Mouse (Mus musculus): ENCODE measurements around the gene Aldh3b3.

Gene Aldh3b3

DNA sequence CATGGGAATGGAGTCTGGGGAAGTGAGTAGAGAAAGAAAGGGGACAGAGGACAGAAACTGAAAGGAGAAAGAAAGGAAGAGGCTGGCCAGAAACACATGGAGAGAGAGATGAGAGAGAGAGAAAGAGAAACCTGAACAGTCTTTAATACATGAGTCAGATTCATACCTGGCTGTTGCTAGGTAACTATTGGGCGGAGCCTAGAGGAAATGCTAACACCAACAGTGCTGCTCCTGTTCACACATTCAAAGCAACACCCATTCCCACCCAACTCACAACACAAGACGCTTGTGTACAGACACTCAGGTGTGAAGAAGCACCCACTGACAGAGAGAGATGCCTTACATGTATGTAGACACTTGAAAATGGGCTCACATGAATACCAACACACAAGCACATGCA is 17.4 kb downstream of the Aldh3b3 start:
- DNase-seq: no peak

GRCm38 (mm10) chr19:3980309-3980708 is 21.9 kb downstream of the Aldh3b3 start:
- DNase-seq: peak; percentile 94

GRCm38 (mm10) chr19:3980917-3981316 is 22.5 kb downstream of the Aldh3b3 start:
- no peak for DNase-seq

- DNase-seq: no peak
Observed at GRCm38 (mm10) chr19:3983527-3984200, 25.2 kb downstream of the Aldh3b3 start.

GRCm38 (mm10) chr19:3985261-3985681 is 26.8 kb downstream of the Aldh3b3 start:
- DNase-seq: peak; percentile 96

GRCm38 (mm10) chr19:3986334-3986733 is 27.9 kb downstream of the Aldh3b3 start, which contains the start of gene Acy3:
Acy3 (plus strand) TSS chr19:3986570.
- peak; percentile 98 for DNase-seq

DNA sequence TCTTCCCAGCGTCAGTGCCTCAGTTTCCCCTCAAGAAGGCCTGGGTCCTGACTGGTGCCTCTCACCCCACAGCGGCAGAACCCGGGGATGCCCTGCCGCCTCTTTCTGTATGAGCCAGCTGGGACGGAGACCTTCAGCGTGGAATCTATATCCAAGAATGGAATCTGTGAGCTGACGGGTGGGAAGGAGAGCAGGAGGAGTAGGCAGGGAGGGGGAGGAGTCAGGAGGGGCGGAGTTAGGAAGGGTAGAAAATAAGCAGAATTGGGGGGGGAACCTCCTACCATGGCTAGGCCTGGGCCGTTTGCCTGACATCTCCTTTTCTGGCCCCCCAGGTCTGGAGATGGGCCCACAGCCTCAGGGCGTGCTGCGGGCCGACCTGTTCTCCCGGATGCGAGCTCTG is 29.6 kb downstream of the Aldh3b3 start:
- peak; percentile 58 for DNase-seq

DNA sequence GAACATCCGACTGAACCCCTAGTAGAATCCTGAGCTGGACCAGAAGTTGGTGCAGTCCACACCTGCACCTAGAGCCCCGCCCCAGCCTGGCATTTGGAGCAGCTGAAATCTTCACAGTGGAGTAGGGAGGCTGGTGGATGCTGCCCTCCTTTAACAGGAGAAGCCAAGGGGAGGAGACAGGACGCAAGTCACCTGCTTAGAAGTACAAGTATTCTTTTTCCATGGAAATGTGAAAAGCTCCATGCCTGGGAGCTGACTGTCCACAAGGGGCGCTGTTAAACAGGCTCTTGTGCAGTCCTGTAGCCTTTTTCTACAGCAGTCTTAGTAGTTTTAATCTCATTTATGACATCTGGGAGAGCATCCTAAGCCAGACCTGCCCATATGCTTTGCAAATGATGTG is 30.3 kb downstream of the Aldh3b3 start:
- peak; percentile 65 for DNase-seq

DNA sequence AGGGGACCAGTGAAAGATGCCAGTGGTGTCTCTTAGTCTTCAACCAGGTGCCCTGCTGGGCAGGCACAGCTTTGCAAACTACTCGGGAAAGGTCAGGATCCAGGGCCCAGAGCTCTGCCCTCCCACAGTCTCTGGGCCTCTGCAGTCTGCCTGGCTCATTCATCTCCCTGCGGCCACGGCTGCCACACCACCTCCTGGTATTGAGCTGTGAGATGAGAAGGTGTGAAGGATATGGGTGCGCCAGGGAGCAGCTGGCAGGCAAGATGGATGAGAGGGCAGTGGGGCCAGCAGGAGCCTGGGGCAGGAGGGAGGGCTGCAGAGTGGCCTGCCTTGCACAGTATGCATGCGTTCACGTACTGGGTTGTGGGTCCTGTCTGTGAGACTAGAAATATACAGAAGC is 32.4 kb downstream of the Aldh3b3 start:
- DNase-seq: no peak

- DNase-seq: peak; percentile 64
Observed at GRCm38 (mm10) chr19:3991562-3991961, 33.1 kb downstream of the Aldh3b3 start.

- DNase-seq: peak; percentile 65
Observed at GRCm38 (mm10) chr19:3991966-3992365, 33.5 kb downstream of the Aldh3b3 start.

GRCm38 (mm10) chr19:3992416-3992815 is 34.0 kb downstream of the Aldh3b3 start, which contains the start of gene Tbx10:
Tbx10 (plus strand) TSS chr19:3992752.
- peak; percentile 62 for DNase-seq

DNA sequence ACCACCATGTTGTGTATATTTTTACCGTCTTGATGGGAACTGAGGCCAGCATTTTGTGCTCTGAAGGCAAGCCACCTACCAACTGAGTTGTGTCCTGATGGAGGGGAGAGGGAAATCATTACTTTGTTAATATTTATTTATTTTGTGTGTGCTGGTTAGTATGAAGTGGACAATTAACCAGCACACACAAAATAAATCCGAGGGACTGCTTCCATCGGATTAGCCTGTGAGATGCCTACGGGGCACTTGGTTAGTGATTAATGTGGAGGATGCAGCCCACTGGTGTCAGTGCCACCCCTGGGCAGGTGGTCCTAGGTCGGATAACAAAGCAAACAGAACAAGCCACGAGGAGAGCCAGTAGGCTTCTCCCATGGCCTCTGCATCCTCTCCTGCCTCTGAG is 36.5 kb downstream of the Aldh3b3 start:
- peak; percentile 65 for DNase-seq

GRCm38 (mm10) chr19:3995505-3995904 is 37.1 kb downstream of the Aldh3b3 start:
- DNase-seq: no peak

GRCm38 (mm10) chr19:3996106-3996505 is 37.7 kb downstream of the Aldh3b3 start:
- no peak for DNase-seq

DNA sequence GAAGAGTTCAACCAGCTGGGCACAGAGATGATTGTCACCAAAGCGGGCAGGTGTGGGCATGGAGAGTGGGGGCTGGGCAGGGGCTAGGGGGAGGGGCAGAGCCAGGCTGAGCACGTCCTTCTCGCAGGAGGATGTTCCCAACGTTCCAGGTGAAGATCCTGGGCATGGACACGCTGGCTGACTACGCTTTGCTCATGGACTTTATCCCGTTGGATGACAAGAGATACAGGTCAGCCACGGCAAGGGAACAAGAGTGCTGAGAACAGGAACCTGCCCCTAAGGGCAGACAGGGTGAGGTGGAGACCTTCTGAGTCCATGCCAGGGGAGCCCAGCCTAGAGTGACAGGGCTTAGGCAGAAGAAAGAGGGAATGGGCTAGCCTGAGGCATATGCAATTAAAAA is 38.3 kb downstream of the Aldh3b3 start:
- DNase-seq: peak; percentile 74

DNA sequence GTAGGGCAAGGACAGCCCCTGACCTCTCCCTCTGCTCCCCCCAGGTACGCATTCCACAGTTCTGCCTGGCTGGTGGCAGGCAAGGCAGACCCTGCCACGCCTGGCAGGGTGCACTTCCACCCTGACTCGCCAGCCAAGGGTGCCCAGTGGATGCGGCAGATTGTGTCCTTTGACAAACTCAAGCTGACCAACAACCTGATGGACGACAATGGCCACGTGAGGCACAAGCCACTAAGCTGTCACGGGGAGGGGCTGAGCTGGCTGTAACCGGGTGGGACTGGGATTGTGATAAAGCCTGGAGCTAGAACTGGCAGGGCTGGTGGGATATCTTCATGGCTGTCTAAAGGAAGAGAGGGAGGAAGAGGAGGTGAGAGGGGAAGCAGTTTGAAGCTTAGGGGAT is 38.8 kb downstream of the Aldh3b3 start:
- no peak for DNase-seq

- DNase-seq: no peak
Observed at GRCm38 (mm10) chr19:3998335-3998734, 39.9 kb downstream of the Aldh3b3 start.

GRCm38 (mm10) chr19:3999121-3999730 is 40.8 kb downstream of the Aldh3b3 start:
- no peak for DNase-seq

DNA sequence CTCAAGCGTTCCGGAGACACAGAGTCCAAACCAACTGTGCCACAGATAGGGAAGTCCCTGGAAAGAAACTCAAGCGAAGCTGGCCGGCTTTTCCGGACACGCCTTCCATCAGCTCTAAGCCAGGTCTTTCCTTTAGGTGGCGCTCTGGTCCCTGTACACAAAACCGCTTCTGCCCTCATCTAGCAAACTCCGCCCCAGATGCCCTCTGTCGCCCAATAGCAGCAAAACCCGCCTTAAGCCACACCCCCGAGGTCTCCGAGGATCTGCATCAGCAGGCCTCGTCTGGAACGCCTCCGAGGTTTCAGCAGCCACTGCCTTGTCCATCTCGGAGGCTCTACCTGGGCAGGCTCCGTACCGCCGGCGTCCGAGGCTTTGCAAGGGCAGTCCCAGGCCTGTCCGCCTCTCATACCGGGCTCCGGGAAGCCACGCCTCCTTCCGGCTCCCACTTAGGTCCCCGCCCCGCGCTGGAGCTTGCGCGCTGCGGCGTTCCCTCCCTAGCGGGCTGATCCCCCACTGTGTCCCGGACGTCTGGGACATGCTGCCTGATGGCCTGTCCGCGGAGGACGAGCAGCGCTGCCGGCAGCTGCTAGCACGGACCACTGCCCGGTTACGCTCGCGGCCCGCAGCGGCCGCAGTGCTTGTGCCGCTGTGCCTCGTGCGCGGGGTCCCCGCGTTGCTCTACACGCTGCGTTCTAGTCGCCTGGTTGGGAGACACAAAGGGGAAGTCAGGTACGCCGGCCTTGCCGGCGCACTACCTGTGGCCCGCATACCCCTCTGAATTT is 41.9 kb downstream of the Aldh3b3 start, which contains the start of the genes Nudt8 and Gm49405:
Gene Nudt8 (plus strand): TSS at position 462 of the 782 bp plus-strand sequence.
Gene Gm49405 (plus strand): TSS at position 508 of the 782 bp plus-strand sequence.
- peak; percentile 99 for DNase-seq

DNA sequence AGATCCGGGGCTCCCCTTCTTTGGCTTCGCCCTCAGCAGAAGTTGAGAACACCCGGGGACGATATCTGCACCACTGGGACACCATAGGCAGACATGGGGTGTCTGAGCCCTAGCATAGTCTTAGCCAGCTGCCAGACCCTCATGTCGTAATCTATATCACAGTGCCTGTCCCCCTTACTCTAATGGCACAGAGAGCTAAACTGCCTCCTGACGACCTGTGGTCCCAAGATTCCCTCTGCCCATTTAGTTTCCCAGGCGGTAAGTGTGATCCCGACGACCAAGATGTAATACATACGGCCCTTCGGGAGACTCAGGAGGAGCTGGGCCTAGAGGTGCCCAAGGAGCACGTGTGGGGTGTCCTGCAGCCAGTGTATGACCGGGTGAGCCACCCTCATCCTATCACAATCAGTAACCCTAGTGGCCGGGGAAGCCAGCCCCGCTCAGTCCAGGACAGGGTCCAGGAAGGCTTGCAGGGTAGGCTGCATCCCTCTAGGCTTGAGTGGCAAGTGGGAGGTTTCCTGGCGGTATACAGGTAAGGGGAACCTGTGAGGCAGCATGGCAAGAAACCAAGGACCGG is 42.6 kb downstream of the Aldh3b3 start:
- DNase-seq: no peak

GRCm38 (mm10) chr19:4001752-4002151 is 43.3 kb downstream of the Aldh3b3 start:
- DNase-seq: no peak

DNA sequence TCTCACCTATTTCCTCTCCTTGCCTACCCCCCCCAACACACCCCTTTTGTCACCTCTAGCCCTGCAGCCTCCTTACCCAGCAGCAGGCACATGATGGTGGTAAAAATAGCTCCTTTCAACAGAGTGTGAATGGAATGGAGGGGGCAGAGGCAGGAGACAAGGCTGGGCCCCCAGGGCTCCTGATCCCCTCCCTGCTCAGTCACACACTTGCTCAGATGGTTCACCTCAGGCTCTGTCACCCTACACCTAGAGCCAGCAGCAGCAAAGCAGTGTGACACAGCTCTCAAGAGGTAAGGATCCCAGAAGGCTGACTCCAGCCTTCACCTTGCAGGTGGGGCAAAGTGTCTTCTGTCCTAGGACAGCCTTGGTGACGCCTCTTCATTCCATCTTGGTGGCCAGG is 44.7 kb downstream of the Aldh3b3 start, which contains the start of gene Doc2g:
Gene Doc2g (plus strand): TSS at position 202 of the 400 bp plus-strand sequence.
- no peak for DNase-seq

Data from kidney, adult 9 months (tissue).